In the genomic region with DNA sequence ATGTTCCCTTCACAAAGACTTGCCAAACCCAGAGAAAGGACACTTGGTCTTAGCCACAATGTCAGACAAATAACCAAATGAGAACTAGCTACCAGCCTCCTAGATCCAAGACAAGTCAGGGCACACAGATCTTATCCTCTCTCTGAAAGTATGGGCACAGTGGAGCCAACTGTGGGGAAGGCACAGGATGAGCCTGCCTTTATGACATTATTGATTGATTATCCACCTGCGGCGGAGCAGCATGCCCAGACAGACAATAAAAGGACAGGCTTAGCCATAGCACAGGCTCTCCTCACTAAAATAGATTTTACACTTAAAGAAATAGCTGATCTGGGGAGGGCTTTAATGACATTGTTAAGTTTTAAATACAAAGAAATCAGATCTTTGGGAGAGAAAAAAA, we compare ENCODE assay signal across 21 mouse cellular contexts.
"Had no signal": no experiment of that assay in that cellular context is flagged by ENCODE, and none has a peak within 500 bp of the region (broad histone marks: within the 10 kb centered on the region; RNA-seq: fewer than 3 reads in every experiment).

No protein-coding gene starts in this region.

- DNase-seq: cerebellum, adult 2 months; cerebellum, adult 8-10 months; cerebellum, adult 9-10 months; cerebellum, adult 9-11 months; cerebellum, postnatal 10 days; cerebellum, postnatal 14 days; cerebellum, postnatal 25 days; cerebellum, postnatal 36 days; embryo, embryonic 11 days; forebrain, postnatal 0 days; gastrocnemius, adult 2 months; gastrocnemius, postnatal 10 days; gastrocnemius, postnatal 14 days; gastrocnemius, postnatal 25 days; gastrocnemius, postnatal 36 days; heart, adult 18-20 months; heart, adult 2 months had no signal

- ATAC-seq: forebrain, embryonic 13.5 days; forebrain, embryonic 14.5 days; forebrain, embryonic 15.5 days; forebrain, embryonic 16.5 days; forebrain, postnatal 0 days had no signal
